Mouse (Mus musculus) CH12.LX (cell line): ENCODE measurements around the gene Itpr1.

Experiments
- CHD1 ChIP-seq: IDR thresholded peaks from 2 replicates; pipeline ENCODE4 v1.6.1; 2012; ENCODE audit warnings: low read depth, low read length, improper control_type of control experiment, inconsistent platforms
- CTCF ChIP-seq, 2 experiments: IDR thresholded peaks in 1 of 2; conservative IDR thresholded peaks in 1 of 2; 2 replicates each; pipeline ENCODE4 v1.5.1; 2011 to 2012; ENCODE audit warnings: low read depth in 2 of 2, low read length in 2 of 2, improper control_type of control experiment in 1 of 2, inconsistent platforms in 1 of 2, mild to moderate bottlenecking in 1 of 2, moderate library complexity in 1 of 2
- E2F4 ChIP-seq: IDR thresholded peaks from 2 replicates; pipeline ENCODE4 v1.6.1; 2011; ENCODE audit warnings: low read depth, low read length, improper control_type of control experiment; ENCODE audit not compliant: insufficient replicate concordance
- IRF4 ChIP-seq: IDR thresholded peaks from 2 replicates; pipeline ENCODE4 v1.6.1; 2014; ENCODE audit warnings: low read depth, mild to moderate bottlenecking, inconsistent platforms, low read length, improper control_type of control experiment
- JUND ChIP-seq: conservative IDR thresholded peaks from 2 replicates; pipeline ENCODE4 v1.6.1; 2011; ENCODE audit warnings: low read depth, low read length, improper control_type of control experiment
- MAX ChIP-seq: IDR thresholded peaks from 2 replicates; pipeline ENCODE4 v1.6.1; 2011; ENCODE audit warnings: low read length, improper control_type of control experiment
- MAZ ChIP-seq: IDR thresholded peaks from 2 replicates; pipeline ENCODE4 v1.6.1; 2012; ENCODE audit warnings: low read depth, mild to moderate bottlenecking, inconsistent platforms, low read length, improper control_type of control experiment, moderate library complexity
- MXI1 ChIP-seq: IDR thresholded peaks from 2 replicates; pipeline ENCODE4 v1.6.1; 2011; ENCODE audit warnings: mild to moderate bottlenecking, low read depth, low read length, improper control_type of control experiment
- POLR2A ChIP-seq: IDR thresholded peaks from 2 replicates; pipeline ENCODE4 v1.6.1; 2011; ENCODE audit warnings: low read depth, mild to moderate bottlenecking, improper control_type of control experiment, low read length
- TCF12 ChIP-seq: IDR thresholded peaks from 2 replicates; pipeline ENCODE4 v1.6.1; 2014; ENCODE audit warnings: low read depth, mild to moderate bottlenecking, inconsistent platforms, low read length, improper control_type of control experiment
- USF1 ChIP-seq: IDR thresholded peaks from 2 replicates; pipeline ENCODE4 v1.6.1; 2014; ENCODE audit warnings: low read depth, mild to moderate bottlenecking, inconsistent platforms, low read length, improper control_type of control experiment
- ZC3H11A ChIP-seq: IDR thresholded peaks from 2 replicates; pipeline ENCODE4 v1.6.1; 2012; ENCODE audit warnings: low read depth, mild to moderate bottlenecking, inconsistent platforms, low read length, improper control_type of control experiment
- ZMIZ1 ChIP-seq: IDR thresholded peaks from 2 replicates; pipeline ENCODE4 v1.6.1; 2012; ENCODE audit warnings: low read depth, mild to moderate bottlenecking, inconsistent platforms, low read length, improper control_type of control experiment

DNA sequence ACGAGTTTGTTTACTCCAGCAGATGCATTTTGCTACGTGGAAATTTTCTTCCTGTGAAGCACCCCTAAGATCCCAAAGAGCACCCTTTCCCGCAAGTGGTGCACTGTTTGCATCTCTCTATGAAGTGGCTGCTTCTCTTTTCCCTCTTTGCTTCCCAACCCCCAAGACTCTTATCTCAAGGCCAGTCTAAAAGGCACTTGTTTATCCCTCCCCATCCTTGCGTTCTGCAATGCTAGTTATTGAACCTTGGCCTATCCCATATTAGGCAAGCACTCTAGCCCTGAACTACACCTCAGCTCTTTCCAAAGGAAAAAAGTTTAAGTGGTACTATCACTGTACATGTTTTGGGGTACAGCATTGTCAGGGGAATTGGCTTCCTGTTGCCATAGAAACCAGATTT, 198.3 kb downstream of the Itpr1 start:
- TF ChIP-seq JUND (no peak), ZC3H11A (no peak), CTCF (conservative IDR thresholded peaks at IDR 0.05 in 1 of 2, IDR thresholded peaks at IDR 0.05 in 1 of 2; ENCODE audit: low read depth in 2 of 2, low read length in 2 of 2) (no peak), MAZ (no peak), CHD1 (no peak), USF1 (no peak), TCF12 (no peak), IRF4 (no peak), ZMIZ1 (no peak), MXI1 (no peak), POLR2A (no peak), MAX (no peak), E2F4 (no peak)
